Mouse (Mus musculus): ENCODE measurements around the gene Hist2h3b. TPM values are rescaled to one million over a fixed set of nuclear protein-coding genes. Genes with fewer than 3 reads are reported as not detected.
A peak's percentile ranks its signal among the peaks of the same experiment; 100 is the strongest.
"Not testable (repeated sequence)": the region's sequence is repeated elsewhere in the genome, so short reads cannot be mapped to it uniquely, and the experiment has no call there.

Gene Hist2h3b
- total RNA-seq (2021), result 10 to 100 TPM; 37.9 to 43.2 TPM
- long read RNA-seq, experiment 1, result 0 reads
- long read RNA-seq, experiment 2, result 0 reads

DNA sequence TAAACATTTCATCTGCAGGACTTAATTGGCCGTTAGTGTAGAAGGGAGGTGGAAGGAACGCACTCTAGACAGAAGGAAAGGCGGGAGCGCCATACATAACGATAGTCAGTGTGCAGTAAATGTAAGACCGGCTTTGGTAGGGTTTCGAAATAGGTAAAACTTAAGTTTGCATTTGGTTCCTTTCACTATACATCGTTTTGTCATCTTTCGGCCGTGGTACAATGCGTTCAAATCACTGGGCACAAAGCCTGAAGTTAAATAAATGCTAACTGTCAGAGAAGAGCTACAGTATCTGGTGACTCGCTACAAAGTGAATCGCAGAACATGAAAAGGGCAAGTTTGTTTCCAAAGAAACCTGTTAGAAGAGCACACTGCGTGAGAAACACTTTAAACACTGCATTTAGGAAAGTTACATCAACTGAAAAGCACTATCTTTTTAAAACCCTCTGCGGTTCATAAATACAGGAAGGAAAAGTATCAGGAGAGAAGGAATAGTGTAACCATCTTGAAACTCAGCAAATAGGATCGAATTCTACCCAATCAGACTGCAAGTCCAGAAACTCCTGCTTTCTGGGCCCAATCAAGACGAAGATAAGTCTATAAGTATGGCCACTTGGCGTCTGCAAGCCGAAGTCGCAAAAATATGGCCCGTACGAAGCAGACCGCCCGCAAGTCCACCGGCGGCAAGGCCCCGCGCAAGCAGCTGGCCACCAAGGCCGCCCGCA, at the start of gene Hist2h3b:
Hist2h3b (plus strand) TSS at position 604 of the 725 bp plus-strand sequence.
- peak; percentile 80 to 81 for DNase-seq (ENCODE audit: low spot score in 2 of 2)

- DNase-seq (ENCODE audit: low spot score in 2 of 2), result no peak
Measured at GRCm38 (mm10) chr3:96219191-96219641, 49.2 kb upstream of the Hist2h3b start.

DNA sequence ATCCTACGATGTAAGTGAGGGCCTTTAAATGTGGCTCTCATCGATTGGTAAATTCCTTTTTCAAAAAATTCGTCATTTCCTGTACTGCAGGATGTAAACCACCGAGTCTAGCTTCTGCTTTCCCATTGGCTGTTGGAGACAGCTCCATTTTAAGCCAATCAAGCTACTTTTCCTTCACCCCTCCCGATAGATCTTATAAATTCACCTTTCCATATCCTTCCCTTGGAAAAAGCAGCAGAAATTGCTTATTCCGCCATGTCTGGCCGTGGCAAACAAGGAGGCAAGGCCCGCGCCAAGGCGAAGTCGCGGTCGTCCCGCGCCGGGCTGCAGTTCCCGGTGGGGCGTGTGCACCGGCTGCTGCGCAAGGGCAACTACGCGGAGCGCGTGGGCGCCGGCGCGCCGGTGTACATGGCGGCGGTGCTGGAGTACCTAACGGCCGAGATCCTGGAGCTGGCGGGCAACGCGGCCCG, 48.8 kb upstream of the Hist2h3b start, which contains the start of the genes Bola1 and Hist2h2ab:
Bola1 (minus strand) TSS at position 49 of the 470 bp plus-strand sequence.
Hist2h2ab (plus strand) TSS at position 205 of the 470 bp plus-strand sequence.
- DNase-seq (ENCODE audit: low spot score in 2 of 2), result peak; percentile 65 to 75

DNA sequence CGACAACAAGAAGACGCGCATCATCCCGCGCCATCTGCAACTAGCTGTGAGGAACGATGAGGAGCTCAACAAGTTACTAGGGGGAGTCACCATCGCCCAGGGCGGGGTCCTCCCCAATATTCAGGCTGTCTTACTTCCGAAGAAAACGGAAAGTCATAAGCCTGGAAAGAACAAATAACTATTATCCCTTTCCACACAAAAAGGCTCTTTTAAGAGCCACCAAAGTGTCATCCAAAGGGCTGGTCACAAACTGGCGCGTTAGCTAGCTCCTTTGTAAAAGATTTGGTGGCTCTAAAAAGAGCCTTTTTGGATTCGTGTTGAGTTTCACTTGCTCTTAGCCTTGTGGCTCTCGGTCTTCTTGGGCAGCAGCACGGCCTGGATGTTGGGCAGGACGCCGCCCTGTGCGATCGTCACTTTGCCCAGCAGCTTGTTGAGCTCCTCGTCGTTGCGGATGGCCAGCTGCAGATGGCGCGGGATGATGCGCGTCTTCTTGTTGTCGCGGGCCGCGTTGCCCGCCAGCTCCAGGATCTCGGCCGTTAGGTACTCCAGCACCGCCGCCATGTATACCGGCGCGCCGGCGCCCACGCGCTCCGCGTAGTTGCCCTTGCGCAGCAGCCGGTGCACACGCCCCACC, 48.2 kb upstream of the Hist2h3b start:
- DNase-seq (ENCODE audit: low spot score in 2 of 2), result not testable (repeated sequence)

GRCm38 (mm10) chr3:96220765-96221639, 47.5 kb upstream of the Hist2h3b start, which contains the start of the genes Hist2h2ac and Hist2h2be:
Gene Hist2h2ac, minus strand, starts transcription at chr3:96220880.
Gene Hist2h2be, plus strand, starts transcription at chr3:96221119.
- DNase-seq (ENCODE audit: low spot score in 2 of 2), result peak; percentile 82 to 92

DNA sequence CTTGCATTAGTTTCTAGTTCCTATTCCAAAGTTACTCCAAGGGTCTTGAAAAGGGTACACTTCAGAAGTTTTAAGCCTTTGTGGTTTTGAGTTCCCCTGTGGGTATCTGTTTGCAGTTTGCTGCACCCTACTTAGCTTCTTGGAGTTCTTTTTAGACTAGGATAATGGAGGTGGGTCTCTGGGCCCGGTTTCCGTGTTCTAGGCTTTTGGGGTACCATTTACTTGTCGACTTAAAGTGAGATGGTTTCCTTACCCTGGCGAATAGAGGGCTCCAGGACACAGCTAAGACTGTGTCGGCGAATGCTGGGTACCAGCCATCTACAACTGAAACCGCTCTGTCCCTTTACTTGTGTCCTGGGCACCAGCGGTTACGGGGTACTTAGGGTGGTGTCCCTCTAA, 46.8 kb upstream of the Hist2h3b start:
- DNase-seq (ENCODE audit: low spot score in 2 of 2), result peak in 1 of 2 experiments; percentile 30

DNA sequence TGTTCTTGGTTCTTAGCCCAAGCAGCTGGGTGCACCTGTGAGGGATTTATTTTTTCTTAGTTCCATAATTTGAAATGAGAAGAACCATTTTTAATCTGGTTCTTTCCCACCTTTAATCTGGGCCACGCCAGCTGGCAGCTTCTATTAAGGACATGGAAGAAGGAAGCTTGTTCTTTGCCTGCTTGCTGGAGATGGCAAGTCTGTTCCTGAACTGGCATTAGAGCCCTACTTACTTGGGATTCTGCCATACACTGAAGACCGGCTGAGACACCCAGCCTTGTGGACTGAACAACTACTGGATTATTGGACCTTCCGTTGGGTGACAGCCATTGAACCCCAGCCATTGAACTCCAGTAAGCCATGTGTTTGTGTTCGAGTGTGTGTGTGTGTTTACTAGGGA, 45.7 kb upstream of the Hist2h3b start:
- DNase-seq (ENCODE audit: low spot score in 2 of 2), result no peak

- no peak for DNase-seq (ENCODE audit: low spot score in 2 of 2)
Measured at GRCm38 (mm10) chr3:96225421-96225820, 43.0 kb upstream of the Hist2h3b start.

GRCm38 (mm10) chr3:96226695-96227648, 41.5 kb upstream of the Hist2h3b start:
- no peak for DNase-seq (ENCODE audit: low spot score in 2 of 2)

DNA sequence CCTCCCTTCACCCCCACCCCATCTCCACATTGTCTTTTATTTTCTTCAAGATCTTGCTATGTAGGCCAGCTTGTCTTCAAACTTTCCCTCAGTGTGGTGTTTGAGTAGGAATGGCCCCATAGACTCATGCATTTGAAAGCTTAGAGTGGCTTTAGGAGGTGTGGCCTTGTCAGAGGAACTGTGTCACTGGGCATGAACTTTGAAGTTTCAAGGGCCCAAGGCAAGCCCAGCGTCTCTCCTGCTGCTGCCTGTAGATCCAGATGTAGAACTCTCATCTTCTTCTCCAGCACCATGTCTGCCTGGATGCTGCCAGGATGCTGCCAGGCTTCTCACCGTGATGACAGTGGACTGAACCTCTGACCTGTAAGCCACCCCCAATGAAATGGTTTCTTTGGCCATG, 39.6 kb upstream of the Hist2h3b start:
- no peak for DNase-seq (ENCODE audit: low spot score in 2 of 2)

GRCm38 (mm10) chr3:96230404-96230803, 38.0 kb upstream of the Hist2h3b start:
- no peak for DNase-seq (ENCODE audit: low spot score in 2 of 2)

- peak in 1 of 2 experiments; percentile 12 for DNase-seq (ENCODE audit: low spot score in 2 of 2)
Measured at GRCm38 (mm10) chr3:96230910-96231757, 37.3 kb upstream of the Hist2h3b start.

DNA sequence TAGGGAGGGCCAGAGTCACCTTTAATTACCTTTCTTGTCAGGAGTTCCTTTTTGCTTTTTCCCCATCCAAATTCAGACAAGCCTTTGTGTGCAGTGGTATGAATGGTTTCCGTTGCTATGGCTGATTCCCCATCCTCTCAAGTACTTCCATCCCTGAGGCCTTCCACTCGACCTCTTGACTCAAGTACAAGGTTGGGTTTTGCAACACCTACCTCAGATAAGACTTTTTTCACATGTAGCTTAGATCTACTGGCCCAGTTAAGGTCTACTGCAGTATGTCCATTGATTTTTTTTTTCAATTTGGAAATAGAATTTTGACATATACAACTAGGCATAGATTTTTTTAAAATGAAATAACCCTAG, 36.7 kb upstream of the Hist2h3b start:
- no peak for DNase-seq (ENCODE audit: low spot score in 2 of 2)

DNA sequence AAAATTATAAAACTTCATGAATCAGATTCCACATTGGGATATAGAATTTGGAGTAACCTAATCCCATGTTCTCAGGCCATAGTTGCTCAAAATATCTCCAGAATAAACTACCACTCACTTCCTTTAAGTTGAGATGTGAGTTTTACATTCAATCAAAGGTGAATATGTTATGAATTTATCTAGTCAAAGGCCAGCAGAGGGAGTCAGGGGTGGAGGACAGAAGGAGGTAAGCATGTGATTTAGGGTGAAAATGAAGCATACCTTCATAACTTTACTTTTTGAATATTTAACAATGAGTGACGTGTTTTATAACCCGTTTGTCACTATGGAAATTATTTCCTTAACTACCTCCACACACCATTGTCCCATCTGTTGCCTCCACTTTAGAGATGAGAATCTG, 33.5 kb upstream of the Hist2h3b start:
- DNase-seq (ENCODE audit: low spot score in 2 of 2), result no peak

DNA sequence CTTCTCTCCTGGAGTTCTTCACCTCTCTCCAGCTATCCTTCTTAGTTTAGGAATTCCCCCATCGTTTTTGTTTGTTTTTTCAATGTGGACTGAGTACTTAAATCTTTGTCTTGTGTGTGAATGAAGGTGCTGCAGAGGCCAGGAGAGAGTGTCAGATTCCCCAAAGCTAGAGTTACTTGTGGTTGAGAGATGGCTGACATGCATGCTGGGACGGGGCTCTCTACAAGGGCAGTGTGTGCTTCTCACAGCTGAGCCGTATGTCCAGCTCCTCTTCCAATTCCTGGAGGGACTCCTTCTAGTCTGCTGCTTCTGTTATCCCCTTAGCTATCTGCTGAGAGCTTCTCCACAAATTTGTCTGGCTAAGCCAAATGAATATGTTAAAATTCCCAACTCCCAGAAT, 32.6 kb upstream of the Hist2h3b start:
- DNase-seq (ENCODE audit: low spot score in 2 of 2), result no peak

DNA sequence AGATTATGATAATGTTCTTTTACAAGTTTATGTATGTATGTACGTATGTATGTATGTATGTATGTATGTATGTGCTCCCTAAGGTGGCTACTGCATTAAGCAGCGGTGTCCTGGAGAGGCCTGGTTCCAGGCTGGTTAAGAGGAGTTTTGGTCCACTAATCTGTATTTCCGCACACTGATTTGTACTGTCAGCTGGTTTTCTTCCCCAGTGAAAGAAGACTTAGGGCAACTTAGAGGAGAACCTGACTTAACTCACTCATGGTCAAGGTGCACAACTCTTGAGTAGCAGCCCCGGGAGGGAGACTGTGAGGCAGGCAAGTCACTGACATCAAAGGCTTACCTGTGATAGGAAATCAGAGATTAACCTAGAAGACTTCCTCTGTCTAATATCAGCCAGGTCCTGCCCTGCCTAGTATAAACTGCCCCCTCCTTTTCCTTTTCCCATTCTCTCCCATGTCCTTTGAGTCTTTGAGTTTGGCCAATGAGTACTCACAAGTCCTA, 31.6 kb upstream of the Hist2h3b start:
- no peak for DNase-seq (ENCODE audit: low spot score in 2 of 2)

DNA sequence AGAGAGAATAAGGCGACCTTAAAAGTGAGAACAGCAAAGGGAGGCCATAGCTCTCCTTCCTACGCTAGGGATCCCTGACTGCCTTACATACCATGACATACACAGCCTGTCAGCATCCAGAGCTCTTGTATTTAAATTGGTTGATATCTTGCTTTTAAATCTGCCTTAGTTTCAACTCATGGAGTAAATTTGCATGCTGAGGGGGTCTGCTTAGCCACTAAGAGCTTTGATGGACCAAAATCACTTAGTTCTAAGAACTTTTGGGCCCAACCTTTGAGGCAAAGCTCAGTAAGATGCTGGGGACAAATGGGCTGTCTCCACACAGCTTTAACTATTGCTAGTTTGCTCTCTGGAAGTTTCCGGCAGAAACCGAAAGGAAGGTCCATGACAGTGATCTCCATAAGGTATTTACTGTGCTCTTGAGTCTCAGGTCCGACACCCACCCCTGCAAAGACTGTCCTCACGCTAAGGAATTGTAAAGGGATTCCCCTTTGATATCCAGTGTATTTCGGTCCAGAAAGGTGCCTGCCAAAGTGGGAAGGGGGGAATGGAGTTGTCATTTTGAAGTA, 31.0 kb upstream of the Hist2h3b start:
- DNase-seq (ENCODE audit: low spot score in 2 of 2), result no peak

- no peak for DNase-seq (ENCODE audit: low spot score in 2 of 2)
Measured at GRCm38 (mm10) chr3:96237904-96238511, 30.4 kb upstream of the Hist2h3b start.
